Comparison of ENCODE assay signal across 8 mouse cellular contexts in genomic region chr7:6126690-6127448, GRCm38 (mm10). TPM values are rescaled to one million over a fixed set of nuclear protein-coding genes. Genes with fewer than 3 reads are reported as not detected.
DNase-seq lines count a peak whose midpoint lies in the region; ATAC-seq and TF ChIP-seq lines count a peak whose summit lies in the region.

No protein-coding gene starts in this region.

- no peak overlapping the region for H3K27ac ChIP-seq in gastrocnemius, adult 2 months

- no peak overlapping the region for H3K4me3 ChIP-seq in gastrocnemius, adult 2 months

- peak; percentile 77 for DNase-seq in T-cell, adult 2 months (ENCODE audit: low spot score)
- DNase-seq in cerebellum, postnatal 36 days, result peak; percentile 77 to 86
- DNase-seq in gastrocnemius, adult 2 months, result peak; percentile 78
- DNase-seq in induced T-regulatory cell, adult 2 months (ENCODE audit: low read depth), result peak; percentile 91
- peak; percentile 62 to 75 for DNase-seq in left cerebral cortex, adult 8-10 months (ENCODE audit: low spot score in 2 of 2)
- DNase-seq in right cerebral cortex, postnatal 10 days (ENCODE audit: low spot score in 2 of 2), result peak; percentile 93
- DNase-seq in urinary bladder, postnatal 36 days (ENCODE audit: low spot score in 2 of 2), result peak; percentile 75 to 79

- intact Hi-C loops in gastrocnemius, adult 2 months (cut with DNase I), result loop anchor here (1.0 to 5.0 kb wide), 2 partner anchors 45 to 64 kb away; partner anchors contain the start of gene Zfp444

- peak; percentile 96 for TF ChIP-seq CTCF in gastrocnemius, adult 2 months (IDR thresholded peaks at IDR 0.05)

- peak; percentile 93 for ATAC-seq in megakaryocyte progenitor cell, adult 5-6 weeks (replicated peaks; ENCODE audit: poor library complexity)

RNA-seq across cellular contexts. Expression of gene Zfp787, which starts 28.9 kb away (rescaled TPM):
- total RNA-seq in gastrocnemius, adult 2 months (2021), result 10 to 100 TPM; 28.3 to 28.4 TPM
- total RNA-seq in left cerebral cortex, adult 8-10 months (2022), result 10 to 100 TPM; 29.2 to 35.3 (median 32.1) TPM
- total RNA-seq in megakaryocyte progenitor cell, adult 5-6 weeks (2015), result 14.3 and 17.8 TPM in 2 replicates
- total RNA-seq in megakaryocyte progenitor cell, adult 5-6 weeks (2017), result 20.4 and 24.8 TPM in 2 replicates

RNA-seq across cellular contexts. Expression of gene Zfp444, which starts 45.2 kb away (rescaled TPM):
- total RNA-seq in gastrocnemius, adult 2 months (2021), result 1 to 10 TPM; 7.4 to 9.1 TPM
- total RNA-seq in left cerebral cortex, adult 8-10 months (2022), result 10 to 100 TPM; 43.8 to 54.2 (median 49.5) TPM
- total RNA-seq in megakaryocyte progenitor cell, adult 5-6 weeks (2015), result 4.1 and 6.2 TPM in 2 replicates
- 16.4 and 20.9 TPM in 2 replicates for total RNA-seq in megakaryocyte progenitor cell, adult 5-6 weeks (2017)
